Mouse (Mus musculus) G1E-ER4 (cell line): ENCODE measurements around the gene Stard3. TPM values are rescaled to one million over a fixed set of nuclear protein-coding genes. Genes with fewer than 3 reads are reported as not detected.

Experiments
- GATA1 ChIP-seq: IDR thresholded peaks from one replicate; pipeline ENCODE4 v1.8.0; 2012; ENCODE audit warnings: low read length, inconsistent platforms
- polyA plus RNA-seq: library from polyadenylated mRNA; stranded (reverse); fragments of >175 nt; gene quantifications from 2 replicates; pipeline ENCODE4 v1.2.3, GENCODE M21; 2012

Gene Stard3
- polyA plus RNA-seq, 1 experiment = 31.5 TPM

- TF ChIP-seq GATA1 = no peak
Observed at GRCm38 (mm10) chr11:98418273-98418672, 60.1 kb downstream of the Stard3 start.

GRCm38 (mm10) chr11:98418939-98419547, 60.9 kb downstream of the Stard3 start:
- no peak for TF ChIP-seq GATA1

GRCm38 (mm10) chr11:98426592-98426991, 68.4 kb downstream of the Stard3 start:
- TF ChIP-seq GATA1 = no peak

- no peak for TF ChIP-seq GATA1
Observed at GRCm38 (mm10) chr11:98428436-98428835, 70.3 kb downstream of the Stard3 start.

Other genes with a start within 250 kb of the Stard3 start
- gene Fbxl20, start 208.0 kb upstream of the Stard3 start, polyA plus RNA-seq = 9.4 TPM in 2 replicates
- gene Med1, start 165.1 kb upstream of the Stard3 start, polyA plus RNA-seq = 16.1 and 21.1 TPM in 2 replicates
- 17.0 and 19.2 TPM in 2 replicates for gene Cdk12, start 155.3 kb upstream of the Stard3 start, polyA plus RNA-seq
- gene Neurod2, start 28.7 kb upstream of the Stard3 start, polyA plus RNA-seq = not detected in 2 replicates
- gene Ppp1r1b, start 10.0 kb upstream of the Stard3 start, polyA plus RNA-seq = not detected in 2 replicates
- gene Tcap, start 25.4 kb downstream of the Stard3 start, polyA plus RNA-seq = not detected in 2 replicates
- gene Pnmt, start 28.1 kb downstream of the Stard3 start, polyA plus RNA-seq = not detected in 2 replicates
- gene Pgap3, start 42.1 kb downstream of the Stard3 start, polyA plus RNA-seq = 11.3 and 13.7 TPM in 2 replicates
- not detected in 2 replicates for gene Erbb2, start 54.1 kb downstream of the Stard3 start, polyA plus RNA-seq
- gene Mien1, start 80.6 kb downstream of the Stard3 start, polyA plus RNA-seq = 35.2 and 51.4 TPM in 2 replicates
- not detected in 2 replicates for gene Grb7, start 88.0 kb downstream of the Stard3 start, polyA plus RNA-seq
- not detected in 2 replicates for gene Ikzf3, start 187.7 kb downstream of the Stard3 start, polyA plus RNA-seq
- gene Zpbp2, start 192.7 kb downstream of the Stard3 start, polyA plus RNA-seq = 0.35 and 0.39 TPM in 2 replicates
- gene Ormdl3, start 229.0 kb downstream of the Stard3 start, polyA plus RNA-seq = 38.2 and 44.7 TPM in 2 replicates
- not detected in 2 replicates for gene Lrrc3c, start 239.9 kb downstream of the Stard3 start, polyA plus RNA-seq